Mouse (Mus musculus) adrenal gland, adult 18-20 months (tissue): ENCODE measurements around the gene Cdkn1c. TPM values are rescaled to one million over a fixed set of nuclear protein-coding genes. Genes with fewer than 3 reads are reported as not detected.

Source experiments
- DNase-seq, 2 experiments: peaks; one replicate each; pipeline ENCODE4 v3.0.0; 2021 to 2022; ENCODE audit warnings: low spot score in 2 of 2
- total RNA-seq, 2 experiments: library from RNA; stranded (reverse); gene quantifications; 1 replicate in 1 of 2; 2 replicates in 1 of 2; pipeline ENCODE4 v1.2.3; 2021

Gene Cdkn1c
- total RNA-seq, 2 experiments from 2014 or later = 153 to 767 TPM

DNA sequence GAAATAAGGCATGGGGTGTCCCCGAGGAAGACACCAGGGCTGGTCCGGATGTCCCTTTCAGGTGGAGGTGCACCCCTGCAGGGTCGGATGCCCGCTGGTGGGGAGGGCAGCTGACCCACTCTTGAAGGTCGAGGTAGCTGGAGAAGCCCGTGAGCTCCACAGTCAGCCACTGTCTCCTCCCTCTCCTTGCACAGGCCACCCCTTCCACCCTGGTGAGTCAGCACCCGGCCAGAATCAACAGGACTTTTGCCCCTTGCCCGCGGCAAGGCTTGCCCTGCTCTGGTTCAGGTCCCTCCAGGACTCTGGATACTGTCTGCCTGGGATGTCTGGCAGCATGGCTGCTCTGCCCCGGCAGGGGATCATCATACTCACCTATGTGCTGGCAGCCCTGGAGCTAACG is 15.0 kb upstream of the Cdkn1c start:
- no peak for DNase-seq

DNA sequence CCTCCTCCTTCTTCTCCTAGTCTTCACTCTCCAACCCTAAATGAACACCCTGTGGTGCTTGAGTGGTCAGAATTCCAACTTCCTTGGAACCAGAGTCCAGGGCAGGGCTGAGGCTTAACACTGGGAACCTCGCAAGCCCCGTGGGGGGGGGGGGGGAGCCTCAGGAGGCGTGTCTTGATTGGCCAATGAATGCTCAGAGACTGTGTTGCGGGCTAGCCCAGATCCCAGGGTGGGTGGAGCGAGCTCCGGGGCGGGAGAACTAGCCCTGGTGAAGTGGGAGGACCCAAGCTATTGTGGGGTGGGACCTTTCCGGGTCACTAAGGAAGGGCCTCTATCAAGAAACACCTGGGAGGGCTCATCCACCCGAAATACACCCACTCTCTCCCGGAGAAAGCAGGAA is 14.0 kb upstream of the Cdkn1c start:
- no peak for DNase-seq

DNA sequence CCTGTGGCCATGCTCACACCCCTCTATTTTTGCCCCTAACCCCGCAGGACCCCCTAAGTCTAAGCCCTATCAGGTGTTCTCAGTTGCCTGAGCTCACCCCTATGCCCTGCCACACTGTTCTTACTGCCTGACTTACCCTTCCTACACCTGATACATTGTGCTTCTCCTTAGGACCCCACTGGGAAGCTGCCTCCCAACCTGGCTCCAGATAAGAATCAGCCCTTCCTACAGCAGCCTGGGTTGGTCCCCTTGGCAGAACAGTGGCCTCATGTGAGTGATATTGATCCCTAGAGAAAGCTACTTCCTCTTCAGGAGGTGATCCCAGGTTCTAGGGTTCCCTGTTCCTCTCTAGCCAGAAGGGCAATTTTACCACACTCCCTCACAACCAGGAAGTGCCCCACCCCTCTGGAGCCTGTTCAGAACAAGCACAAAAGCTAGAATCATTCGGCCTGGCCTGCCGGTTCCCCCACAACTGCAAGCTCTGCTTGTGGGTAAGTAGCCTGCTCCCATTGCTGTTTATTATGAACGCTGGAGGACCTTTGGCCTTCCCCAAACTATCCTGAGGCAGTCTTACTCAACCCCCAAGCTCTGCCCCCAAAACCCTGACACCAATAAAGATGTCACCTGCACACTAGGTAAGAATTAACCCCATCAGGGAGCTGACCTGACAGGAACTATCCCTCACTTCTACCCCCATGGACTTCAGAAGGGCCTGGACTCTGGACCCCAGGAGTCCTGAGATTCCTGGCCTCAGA is 12.7 kb upstream of the Cdkn1c start, which contains the start of gene Slc22a18:
Gene Slc22a18 (plus strand): TSS at position 390 of the 755 bp plus-strand sequence.
- no peak for DNase-seq

DNA sequence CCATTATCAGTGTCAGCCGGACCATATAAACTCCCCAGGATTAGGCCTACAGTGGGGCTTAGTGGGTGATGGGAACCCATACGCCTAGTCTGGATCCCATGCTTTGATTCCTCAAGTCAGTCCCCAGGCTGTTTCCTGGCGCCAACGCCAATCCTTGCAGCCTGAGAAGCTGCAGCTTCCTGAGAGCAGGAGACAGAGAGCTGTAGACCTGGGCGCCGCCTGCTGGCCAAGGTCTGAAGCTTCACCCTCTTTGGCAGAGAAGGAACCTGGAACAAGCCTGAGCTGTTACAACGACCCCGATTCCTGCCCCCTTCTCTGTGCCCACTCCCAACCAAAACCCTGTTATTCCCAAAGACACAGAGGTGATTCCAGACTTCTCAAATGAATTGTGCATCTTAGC is 9.1 kb upstream of the Cdkn1c start:
- peak; percentile 72 to 78 for DNase-seq

DNA sequence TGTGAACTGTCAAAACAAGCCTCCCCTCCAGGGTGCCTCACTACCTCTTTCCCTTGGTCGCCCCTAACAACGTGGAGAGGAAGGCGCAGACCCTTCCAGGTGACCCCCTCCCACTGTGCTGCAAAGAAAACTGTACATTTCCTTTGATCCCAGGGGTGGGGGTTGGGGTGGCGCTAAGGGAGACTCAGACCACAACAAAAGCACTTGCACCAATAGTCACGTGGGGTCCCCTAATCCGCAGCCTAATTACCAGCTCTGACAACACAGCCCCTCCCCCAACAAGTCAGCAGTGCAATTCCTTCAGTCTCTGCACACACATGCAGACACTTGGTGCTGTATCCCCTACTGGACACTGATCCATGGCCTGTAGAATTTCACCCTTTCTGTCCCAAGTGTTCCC is 6.9 kb upstream of the Cdkn1c start:
- DNase-seq = no peak

DNA sequence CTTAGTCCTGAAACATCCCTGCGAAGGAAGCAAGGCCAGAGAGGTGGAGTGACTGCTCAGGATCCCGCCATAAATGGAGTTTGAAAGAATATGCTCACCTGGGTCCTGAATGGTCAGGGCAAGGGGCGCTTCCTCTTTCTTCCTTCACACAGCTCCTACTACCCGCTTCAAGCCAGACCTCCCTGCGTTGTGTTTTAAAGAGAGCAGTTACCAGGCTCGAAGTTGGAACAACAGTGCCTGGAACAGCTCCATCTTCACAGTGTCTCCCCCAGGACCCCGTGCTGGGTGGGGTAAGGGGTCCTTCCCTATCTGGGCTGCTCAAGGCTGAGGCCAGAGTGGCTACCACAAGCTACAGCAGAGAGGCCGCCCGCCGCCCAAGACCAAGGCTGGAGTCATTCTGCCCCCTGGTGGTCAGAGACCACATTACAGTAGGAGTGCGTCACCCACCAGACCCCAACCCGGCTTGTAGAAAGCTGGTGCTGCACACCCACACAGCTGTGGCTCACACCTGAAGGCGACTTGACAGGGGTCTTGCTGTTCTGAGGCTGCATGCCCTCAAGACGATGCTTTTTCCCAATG is 5.3 kb upstream of the Cdkn1c start:
- peak; percentile 84 to 86 for DNase-seq

DNA sequence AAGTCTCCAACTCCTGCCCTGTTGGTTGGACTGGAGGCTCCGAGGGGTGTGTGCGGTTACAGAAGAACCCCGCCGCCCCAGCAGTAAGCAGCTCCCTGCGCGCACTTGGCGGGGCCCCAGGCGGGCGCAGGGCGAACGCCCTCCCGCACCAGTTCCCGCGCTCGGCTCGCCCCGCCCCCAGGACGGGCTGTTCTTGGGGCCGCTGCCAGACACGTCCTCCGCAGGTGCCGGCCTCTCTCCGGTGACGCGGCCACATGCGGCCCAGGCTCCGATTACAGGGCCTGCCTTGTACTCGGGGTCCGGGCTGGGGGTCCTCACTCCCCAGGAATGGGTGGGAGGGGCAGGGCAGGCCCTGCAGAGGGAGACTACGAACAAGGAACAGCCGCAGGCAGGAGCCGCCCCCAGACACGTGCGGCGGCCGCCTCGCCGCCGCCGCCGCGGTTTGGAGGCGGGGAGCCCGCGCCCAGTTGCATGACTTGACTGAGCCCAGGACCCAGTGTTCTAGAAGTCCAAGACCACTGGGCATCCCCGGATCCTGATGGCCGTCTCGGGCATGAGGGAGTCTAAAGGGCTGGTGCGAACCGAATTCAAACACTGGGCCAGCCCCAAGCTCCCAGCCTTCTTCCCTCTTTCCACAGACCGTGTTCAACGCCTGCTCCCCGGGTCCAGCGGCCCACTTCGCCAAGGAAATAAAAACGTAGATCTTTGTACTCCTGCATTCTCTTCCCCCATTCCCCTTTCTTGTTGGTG is 4.1 kb upstream of the Cdkn1c start:
- DNase-seq = peak; percentile 63 to 66

DNA sequence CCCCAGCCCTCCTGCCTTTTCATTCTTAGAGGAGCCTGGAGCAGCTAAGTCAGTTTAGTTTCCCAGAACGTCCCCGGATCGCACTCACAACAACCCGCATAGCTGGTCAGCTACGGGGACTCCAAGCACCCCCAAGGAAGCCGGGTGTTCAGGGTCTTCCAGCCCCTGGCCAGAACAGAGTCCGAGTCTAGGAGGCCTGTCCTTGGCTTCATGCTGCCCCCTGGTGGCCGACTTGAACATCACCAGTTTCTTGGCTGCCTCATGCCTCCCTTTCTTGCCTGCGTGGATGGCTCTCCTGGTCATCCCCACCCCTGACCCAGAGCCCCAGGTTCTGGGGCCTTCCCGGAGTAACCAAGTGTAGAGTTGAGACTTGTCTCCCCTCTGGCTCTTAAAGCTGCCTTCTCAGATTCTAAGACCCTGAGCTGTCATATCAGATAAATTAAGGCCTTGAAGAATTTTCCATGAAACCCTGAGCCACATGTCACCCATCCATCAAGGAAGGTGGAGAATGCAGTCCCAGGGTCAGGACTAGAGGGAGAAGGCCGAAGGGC is 3.1 kb upstream of the Cdkn1c start:
- peak; percentile 82 to 88 for DNase-seq

DNA sequence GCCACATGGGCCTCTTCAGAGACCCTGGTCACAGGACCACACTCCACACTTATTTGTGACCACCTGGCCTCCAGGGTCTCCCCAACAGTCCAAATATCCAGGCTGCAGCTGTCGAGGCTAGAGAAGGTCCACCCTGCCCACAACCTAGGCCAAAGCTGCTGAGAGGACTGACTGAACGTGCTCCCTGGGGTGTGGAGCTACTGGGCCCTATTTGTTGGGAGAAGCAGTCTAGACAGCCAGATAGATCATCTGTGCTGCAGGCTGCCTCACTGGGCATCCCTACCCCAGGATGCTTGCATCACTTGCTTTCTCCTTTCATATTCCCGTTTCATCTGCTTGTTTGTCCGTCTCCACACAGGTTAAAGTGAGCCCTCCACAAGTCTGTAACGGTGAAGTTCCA is 1.7 kb upstream of the Cdkn1c start:
- DNase-seq = no peak

DNA sequence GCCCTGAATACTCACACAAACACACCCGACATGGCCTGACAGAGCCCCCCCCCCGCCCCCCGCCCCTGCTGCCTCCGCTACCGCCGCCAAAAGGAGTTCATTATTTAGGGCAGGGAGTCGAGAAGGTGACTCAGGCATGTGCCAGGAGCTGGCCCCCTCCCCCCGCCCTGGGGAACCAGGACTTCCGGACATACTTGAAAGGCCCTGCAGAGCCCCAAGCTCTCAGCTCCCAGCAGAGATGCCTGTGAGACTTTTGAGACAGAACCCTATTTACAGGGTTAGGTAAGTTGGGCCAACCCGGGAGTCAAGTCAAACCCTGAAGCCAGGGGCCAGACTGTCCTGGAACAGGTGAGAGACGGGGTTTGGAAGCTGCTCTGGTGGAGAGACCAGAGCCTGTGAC is 1.1 kb upstream of the Cdkn1c start:
- no peak for DNase-seq

DNA sequence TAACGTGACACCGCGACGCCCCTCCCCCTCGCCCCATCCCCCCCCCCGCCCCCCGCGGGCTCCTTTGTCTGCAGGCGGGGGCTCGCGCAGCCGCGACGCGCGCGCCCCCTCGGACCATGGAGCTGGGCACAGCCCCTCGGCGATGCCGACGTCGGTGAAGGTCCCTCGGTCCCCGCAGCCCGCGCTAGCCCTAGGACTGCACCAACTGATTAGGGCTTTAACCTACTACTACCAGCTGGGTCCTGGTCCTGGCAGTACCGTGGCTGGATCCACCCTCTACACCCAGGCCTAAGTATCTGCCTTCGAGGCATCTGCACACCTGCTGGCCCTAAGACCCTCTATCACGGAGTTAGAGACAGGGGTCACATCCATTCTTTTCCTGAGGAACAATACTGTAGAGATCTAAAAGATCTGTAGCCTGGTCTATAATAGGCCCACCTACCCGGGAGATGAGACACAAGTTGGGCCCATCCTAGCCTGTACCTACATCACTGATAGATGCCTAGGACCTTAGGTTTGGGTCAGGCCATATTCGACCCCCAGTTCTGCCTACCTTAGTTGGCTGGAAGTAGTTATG is 532 bp upstream of the Cdkn1c start:
- peak in 1 of 2 experiments; percentile 17 for DNase-seq

DNA sequence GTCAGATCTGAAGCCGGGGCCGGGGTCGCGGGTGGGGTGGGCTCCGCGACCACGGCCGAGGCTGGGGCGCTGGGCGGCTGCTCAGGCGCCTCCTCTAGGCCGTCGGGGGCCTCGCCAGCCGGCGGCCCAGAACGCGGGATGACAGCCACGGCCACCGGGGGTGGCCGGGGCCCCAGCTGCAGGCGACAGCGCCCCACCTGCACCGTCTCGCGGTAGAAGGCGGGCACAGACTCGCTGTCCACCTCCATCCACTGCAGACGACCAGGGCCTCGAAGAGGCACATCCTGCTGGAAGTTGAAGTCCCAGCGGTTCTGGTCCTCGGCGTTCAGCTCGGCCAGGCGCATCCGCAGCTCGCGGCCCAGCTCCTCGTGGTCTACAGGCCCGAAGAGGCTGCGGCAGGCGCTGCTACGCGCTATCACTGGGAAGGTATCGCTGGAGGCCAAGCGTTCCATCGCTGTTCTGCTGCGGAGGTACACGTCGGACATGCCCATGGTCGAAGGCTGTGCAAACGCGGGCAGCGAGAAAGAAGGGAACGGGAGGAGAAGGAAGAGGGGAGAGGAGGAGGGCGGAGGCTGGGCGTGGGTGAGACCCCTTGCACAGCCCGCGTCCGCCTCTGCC is 524 bp downstream of the Cdkn1c start:
- peak in 1 of 2 experiments; percentile 21 for DNase-seq

DNA sequence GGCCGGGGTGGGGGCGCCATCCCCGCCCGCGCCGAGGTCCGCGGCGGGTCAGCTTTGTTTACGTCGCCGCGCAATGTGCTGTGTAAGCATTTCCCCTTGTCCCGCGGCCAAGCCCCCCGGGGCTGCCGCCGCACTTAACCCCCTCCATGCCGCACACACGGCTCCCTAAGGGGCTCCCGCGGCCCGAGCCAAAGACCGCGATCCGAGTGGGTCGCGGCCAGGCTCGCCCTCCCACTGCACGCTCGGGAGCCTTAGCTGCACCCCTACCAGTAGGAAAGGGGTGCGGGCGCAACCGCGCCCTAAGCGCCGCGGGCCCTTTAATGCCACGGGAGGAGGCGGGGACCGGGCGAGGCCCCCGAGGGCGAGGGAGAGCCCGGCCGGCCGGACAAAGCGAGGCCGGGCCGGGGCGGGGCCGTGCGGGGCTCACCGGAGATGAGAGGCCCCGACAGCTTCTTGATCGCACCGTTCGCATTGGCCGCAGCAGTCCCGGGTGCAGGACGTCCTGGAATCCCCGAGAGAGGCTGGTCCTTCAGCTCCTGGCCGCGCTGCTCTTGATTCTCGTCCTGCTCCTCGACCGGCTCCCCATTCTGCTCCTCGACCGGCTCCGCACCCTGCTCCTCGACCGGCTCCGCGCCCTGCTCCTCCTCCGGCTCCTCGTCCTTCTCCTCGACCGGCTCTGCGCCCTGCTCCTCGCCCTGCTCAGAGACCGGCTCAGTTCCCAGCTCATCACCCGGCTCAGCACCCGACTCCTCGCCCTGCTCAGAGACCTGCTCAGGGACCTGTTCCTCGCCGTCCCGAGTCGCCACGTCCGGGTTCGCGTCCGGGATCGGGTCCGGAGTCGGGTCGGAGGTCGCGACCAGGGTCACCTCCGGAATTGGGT is 1.3 kb downstream of the Cdkn1c start:
- peak; percentile 53 to 54 for DNase-seq

DNA sequence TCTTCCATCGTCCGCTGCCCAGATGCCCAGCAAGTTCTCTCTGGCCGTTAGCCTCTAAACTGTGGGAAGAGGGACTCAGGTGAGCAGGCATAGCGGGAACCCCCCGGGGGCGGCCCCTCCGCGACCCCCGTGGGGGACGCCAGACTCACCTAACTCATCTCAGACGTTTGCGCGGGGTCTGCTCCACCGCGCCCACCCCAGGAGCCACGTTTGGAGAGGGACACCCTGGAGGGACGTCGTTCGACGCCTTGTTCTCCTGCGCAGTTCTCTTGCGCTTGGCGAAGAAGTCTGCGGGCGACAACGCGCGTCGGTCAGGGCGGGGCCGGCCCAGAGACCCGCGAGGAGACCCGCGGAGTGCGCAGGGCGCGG is 1.9 kb downstream of the Cdkn1c start:
- no peak for DNase-seq

DNA sequence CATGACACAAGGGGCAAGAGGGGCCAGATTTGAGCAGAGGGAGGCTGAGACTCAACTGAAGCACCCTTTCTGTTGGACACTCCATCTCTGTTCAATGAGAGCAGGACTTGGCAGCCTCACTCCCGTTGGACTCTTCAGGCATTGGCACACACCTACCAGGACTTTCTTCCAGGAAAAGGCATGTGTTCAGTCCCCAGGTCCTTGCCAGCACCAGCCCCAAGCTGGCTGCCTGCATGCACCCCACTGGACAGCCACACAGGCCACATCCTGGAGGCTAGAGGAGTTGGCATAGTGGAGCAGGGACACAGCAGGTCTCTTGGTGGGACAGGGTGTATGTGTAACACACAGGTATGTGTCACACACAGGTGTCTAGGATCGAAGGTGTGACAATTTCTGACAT is 13.7 kb downstream of the Cdkn1c start:
- DNase-seq = no peak

DNA sequence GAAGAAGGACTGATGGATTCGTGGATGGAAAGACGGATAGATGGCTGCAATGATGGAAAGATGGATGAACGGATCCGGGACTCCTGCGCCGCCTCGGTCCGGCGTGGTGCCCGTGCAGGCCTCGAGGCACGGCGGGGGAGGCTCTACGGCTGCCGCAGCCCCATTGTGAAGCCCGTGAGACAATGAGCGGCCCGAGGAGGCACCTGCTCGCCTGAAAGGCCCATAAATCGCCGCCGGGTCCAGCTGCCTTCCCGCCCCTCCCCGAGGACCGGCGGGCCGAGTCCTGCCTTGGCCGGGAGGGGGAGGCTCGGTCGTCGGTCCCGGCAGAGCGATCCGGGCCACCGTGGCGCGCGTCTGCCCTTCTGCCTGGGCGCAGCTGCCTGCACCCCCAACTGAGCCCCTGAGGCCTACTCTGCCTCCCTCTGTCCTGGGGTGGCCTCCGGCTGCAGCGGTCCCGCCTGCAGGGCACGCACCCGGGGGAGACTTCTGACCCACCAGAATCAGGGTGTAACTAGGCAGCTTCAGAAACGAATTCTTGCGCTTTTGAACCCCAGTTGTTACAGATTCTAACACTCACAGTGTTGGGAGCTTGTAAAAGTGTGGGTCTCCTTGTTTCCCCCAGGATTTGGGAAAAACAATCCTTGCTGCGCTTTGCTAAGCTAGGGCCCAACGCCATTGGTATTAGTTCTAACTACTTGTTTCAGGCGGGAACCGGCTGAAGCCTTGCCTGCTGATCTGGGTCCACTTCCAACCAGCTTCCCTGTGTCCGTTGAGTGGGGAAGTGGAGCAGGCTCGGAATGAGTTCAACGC is 15.0 kb downstream of the Cdkn1c start:
- DNase-seq = peak in 1 of 2 experiments; percentile 6

DNA sequence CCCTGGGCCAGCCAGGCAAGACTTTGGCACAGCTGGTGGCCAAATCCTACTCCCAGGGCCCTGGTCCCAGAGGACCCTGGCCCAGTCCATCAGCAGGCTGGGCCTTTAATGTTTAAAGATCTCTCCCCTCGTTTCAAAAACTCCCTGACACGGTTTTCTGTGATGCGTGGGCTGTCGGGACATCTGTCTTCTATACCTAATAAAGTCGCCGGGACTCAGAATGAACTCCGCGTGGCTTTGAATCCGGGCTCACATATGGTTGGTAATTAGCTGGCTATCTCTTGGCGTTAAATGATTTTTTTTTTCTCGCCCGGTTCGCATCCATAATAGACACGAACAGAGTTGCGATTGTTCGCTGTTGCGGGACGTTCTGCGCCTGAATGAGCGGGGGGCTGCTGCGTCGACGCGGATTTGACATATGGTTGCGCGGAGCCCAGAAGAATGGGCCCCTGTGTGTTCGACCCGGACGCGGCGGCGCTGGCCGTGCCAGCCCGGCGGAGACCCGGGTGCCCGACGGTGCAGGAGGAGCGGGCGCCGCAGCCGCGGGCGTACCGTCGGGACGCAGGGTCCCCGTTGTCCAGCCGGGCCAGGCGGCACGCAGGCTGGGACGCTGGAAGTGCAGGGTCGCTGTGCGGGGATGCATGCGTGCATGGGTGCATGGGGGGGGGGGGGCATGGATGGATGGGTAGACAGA is 15.7 kb downstream of the Cdkn1c start:
- no peak for DNase-seq

DNA sequence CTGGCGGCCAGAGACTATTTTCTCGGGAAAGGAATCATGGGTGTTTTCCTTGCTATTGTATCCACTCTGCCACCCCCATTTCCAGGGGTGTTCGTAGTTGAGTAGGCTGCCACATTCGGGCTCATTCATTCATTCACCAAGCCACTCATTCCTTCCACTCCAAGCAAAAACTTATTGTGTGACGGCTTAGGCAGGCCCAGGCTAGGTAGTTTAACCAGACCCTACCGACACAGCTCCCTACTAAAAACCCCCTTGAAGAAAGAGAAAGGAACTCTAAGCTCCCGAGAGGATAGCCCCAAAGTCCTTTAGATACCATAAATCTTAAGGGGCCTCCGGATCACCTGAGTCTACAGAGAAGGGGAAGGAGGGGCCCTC is 16.3 kb downstream of the Cdkn1c start:
- no peak for DNase-seq

DNA sequence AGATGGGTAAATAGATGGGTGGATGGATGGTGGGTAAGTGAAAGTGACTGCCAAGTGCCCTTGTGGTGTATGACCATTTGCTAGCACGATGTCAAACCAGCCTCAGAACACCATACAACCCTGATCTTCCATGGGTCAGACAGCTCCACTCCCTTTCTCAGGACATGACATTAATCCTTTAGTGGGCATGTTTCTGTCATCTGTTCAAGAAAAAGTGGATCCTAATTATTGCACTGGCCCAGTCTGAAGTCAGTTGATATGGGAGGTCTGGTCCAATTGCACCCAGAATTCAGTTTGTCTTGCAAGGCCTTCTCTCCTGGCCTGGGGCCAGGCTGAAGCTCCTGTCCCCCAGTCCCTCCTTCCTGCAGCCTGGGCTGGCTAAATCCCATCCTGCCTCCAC is 21.9 kb downstream of the Cdkn1c start:
- DNase-seq = no peak
